Mouse (Mus musculus) intestine, embryonic 14.5 days (tissue): ENCODE results near the gene Mif4gd. TPM values are rescaled to one million over a fixed set of nuclear protein-coding genes. Genes with fewer than 3 reads are reported as not detected.
A peak's percentile ranks its signal among the peaks of the same experiment; 100 is the strongest.

Experiments
- ATAC-seq: fragments of 200-750 bp; cut with Nextera tagmentation; replicated peaks from 2 replicates; pipeline ENCODE4 v1.8.0; 2017; ENCODE audit warnings: low read depth, moderate number of reproducible peaks, moderate TSS enrichment, moderate library complexity; ENCODE audit not compliant: low FRiP score, low TSS enrichment
- DNase-seq: peaks from one replicate; pipeline ENCODE4 v3.0.0-alpha.2; 2018; ENCODE audit warnings: low spot score
- H3K27ac ChIP-seq: fragments of 300-500 bp; sonication (generic); 2 replicates; pipeline ENCODE4 v1.5.1; 2014; ENCODE audit warnings: low read depth, mild to moderate bottlenecking, control low read depth
- H3K27me3 ChIP-seq: fragments of 300-500 bp; sonication (generic); replicated peaks from 2 replicates; pipeline ENCODE4 v1.6.1; 2014; ENCODE audit warnings: low read length, control low read depth; ENCODE audit not compliant: control insufficient read depth, insufficient read depth
- H3K36me3 ChIP-seq: fragments of 300-500 bp; sonication (generic); 2 replicates; pipeline ENCODE4 v1.6.1; 2014; ENCODE audit warnings: low read length, control low read depth; ENCODE audit not compliant: control insufficient read depth, insufficient read depth
- H3K4me1 ChIP-seq: fragments of 300-500 bp; sonication (generic); replicated peaks from 2 replicates; pipeline ENCODE4 v1.6.1; 2014; ENCODE audit warnings: low read length, control low read depth, mixed read lengths; ENCODE audit not compliant: control insufficient read depth, insufficient read depth
- H3K4me2 ChIP-seq: fragments of 300-500 bp; sonication (generic); 2 replicates; pipeline ENCODE4 v1.6.1; 2014; ENCODE audit warnings: low read length
- H3K4me3 ChIP-seq: fragments of 300-500 bp; sonication (generic); 2 replicates; pipeline ENCODE4 v1.5.1; 2014; ENCODE audit warnings: low read depth, low read length, control low read depth, mixed read lengths
- H3K9ac ChIP-seq: fragments of 300-500 bp; sonication (generic); 2 replicates; pipeline ENCODE4 v1.6.1; 2014; ENCODE audit warnings: mild to moderate bottlenecking, low read length
- H3K9me3 ChIP-seq: fragments of 300-500 bp; sonication (generic); 2 replicates; pipeline ENCODE4 v1.6.1; 2016; ENCODE audit warnings: low read length, control low read depth; ENCODE audit not compliant: control insufficient read depth
- WGBS: fragments of 180-500 bp; shearing (Covaris S2); extraction: QIAGEN DNeasy Blood & Tissue Kit; methylation state at CpG from one replicate; pipeline ENCODE4 v1.1.7; 2014; 5-methylcytosine and 5-hydroxymethylcytosine counted together
- polyA plus RNA-seq: library from polyadenylated mRNA; unstranded; fragments of >200 nt; fragmentation: Nextera tagmentation; extraction: Ambion mirVana; gene quantifications from 2 replicates; pipeline ENCODE4 v1.2.1, GENCODE M21; 2014

Gene Mif4gd
- polyA plus RNA-seq, 1 experiment from 2014 or later: 28.3 TPM

DNA sequence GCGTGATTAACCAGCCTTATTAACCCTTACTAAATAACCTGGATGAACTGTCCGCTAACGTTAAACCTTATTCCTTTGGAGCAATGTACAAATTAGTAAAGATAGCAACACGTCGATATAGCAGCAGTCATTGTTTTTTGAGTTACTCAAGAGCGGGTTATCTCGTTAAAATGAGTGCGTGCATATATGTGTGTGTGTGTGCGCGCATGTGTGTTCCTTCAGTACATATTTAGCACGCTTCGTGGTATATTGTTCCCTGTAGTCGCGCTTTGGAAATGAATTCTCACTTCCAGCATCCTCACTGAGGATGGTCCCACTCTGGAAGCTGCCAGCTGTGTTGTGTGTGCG is 9.7 kb downstream of the Mif4gd start:
- peaks cover 18% of the 10 kb centered on the region for H3K4me1 ChIP-seq
- H3K36me3 ChIP-seq: peaks cover 36% of the 10 kb centered on the region
- ATAC-seq: no peak
- H3K4me2 ChIP-seq: peak overlapping the region; percentile 98
- WGBS: 6% methylated on average over 15 of the region's 15 CpGs
- peak overlapping the region; percentile 96 for H3K9ac ChIP-seq
- H3K4me3 ChIP-seq: peak overlapping the region; percentile 98
- H3K27me3 ChIP-seq: no peaks in the 10 kb centered on the region
- peak overlapping the region; percentile 95 for H3K27ac ChIP-seq
- no peaks in the 10 kb centered on the region for H3K9me3 ChIP-seq
- no peak for DNase-seq

DNA sequence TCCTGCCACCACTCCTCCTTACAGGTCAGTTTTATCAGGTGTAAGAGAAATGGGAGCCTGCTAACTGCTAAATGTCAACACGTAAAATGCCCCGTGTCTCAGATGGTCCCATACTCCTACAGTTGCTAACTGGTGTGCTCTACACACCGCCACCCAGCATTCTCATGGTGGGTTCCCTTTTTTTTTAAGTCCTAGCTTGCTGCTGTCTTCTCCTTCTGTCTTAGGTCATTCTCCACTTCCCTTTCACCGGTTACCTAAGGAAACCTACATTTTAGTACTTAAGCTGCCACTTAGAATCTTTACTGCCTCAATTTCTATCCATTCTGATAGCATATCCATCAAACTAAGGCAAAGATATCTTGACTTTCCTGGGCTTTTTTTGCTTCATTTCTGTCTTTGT is 11.6 kb downstream of the Mif4gd start:
- H3K9ac ChIP-seq: no peak overlapping the region
- no peak for ATAC-seq
- H3K27me3 ChIP-seq: no peaks in the 10 kb centered on the region
- no peak overlapping the region for H3K4me2 ChIP-seq
- no peak overlapping the region for H3K4me3 ChIP-seq
- H3K9me3 ChIP-seq: no peaks in the 10 kb centered on the region
- H3K27ac ChIP-seq: no peak overlapping the region
- 92% methylated on average over 4 of the region's 4 CpGs for WGBS
- no peak for DNase-seq
- H3K4me1 ChIP-seq: peaks cover 18% of the 10 kb centered on the region
- peaks cover 30% of the 10 kb centered on the region for H3K36me3 ChIP-seq

DNA sequence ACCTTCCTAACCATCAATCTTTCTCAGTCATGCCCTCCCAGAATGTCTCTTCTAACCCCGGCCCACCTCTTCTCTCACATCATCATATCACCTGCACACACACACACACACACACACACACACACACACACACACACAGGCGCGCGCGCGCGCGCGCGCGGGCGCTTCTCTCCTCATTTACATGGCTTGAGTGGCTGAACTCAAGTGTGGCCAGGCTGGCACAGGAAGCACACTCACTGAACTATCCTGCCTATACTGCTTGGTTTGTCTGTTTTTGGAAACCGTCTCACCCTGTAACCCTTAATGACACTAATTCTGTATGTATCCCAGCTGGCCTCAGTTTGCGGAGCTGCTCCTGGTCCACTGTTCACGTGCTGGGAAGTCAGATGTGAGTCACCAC is 12.0 kb downstream of the Mif4gd start:
- Histone ChIP-seq H3K9ac (no peak overlapping the region), H3K4me3 (no peak overlapping the region), H3K27ac (no peak overlapping the region), H3K4me2 (no peak overlapping the region), H3K36me3 (peaks cover 27% of the 10 kb centered on the region), H3K27me3 (no peaks in the 10 kb centered on the region), H3K4me1 (peaks cover 18% of the 10 kb centered on the region), H3K9me3 (no peaks in the 10 kb centered on the region)
- ATAC-seq (no peak), DNase-seq (no peak)
- WGBS: 96% methylated on average over 15 of the region's 15 CpGs

DNA sequence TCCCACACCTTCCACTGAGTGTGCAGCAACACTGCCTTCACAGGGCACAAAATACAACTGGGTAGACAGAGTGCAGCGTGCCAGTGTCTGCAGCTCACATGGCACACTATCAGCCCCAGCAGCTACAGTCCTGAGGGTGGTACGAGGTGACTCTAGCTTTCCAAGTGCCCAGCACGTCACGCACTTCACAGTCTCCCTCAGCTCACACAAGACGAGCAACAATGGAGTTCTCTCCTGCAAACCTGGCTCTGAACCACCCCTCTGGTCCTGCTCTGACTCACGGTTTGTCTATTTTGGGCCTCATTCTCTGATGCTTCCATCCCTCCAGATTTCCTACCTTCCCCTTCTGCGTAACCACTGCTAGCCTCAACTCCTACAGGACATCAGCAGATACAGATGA is 13.0 kb downstream of the Mif4gd start:
- no peak overlapping the region for H3K4me3 ChIP-seq
- H3K9ac ChIP-seq: no peak overlapping the region
- no peak for ATAC-seq
- H3K27me3 ChIP-seq: no peaks in the 10 kb centered on the region
- DNase-seq: no peak
- H3K4me1 ChIP-seq: peaks cover 9% of the 10 kb centered on the region
- H3K36me3 ChIP-seq: peaks cover 26% of the 10 kb centered on the region
- WGBS: 93% methylated on average over 7 of the region's 7 CpGs
- H3K4me2 ChIP-seq: no peak overlapping the region
- H3K9me3 ChIP-seq: no peaks in the 10 kb centered on the region
- no peak overlapping the region for H3K27ac ChIP-seq

DNA sequence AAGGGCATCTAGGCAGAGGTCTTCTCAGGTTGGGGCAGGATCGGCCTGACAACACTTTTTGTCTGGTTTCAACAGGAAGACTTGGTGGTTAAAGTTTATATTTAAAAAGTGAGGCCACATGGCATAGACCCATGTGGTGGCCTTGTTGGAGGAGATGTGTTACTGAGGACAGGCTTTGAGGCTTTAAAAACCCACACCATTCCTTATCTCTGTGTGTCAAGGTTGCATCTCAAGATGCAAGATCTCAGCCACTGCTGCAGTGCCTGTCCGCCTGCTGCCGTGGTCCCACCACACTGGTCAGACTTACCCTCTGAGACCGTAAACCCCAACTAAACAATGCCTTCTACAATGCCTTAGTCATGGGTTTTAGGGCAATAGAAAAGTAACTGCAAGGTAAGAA is 14.5 kb downstream of the Mif4gd start:
- H3K27me3 ChIP-seq: no peaks in the 10 kb centered on the region
- 93% methylated on average over 4 of the region's 4 CpGs for WGBS
- DNase-seq: no peak
- no peak overlapping the region for H3K9ac ChIP-seq
- no peak overlapping the region for H3K4me3 ChIP-seq
- H3K4me2 ChIP-seq: no peak overlapping the region
- no peak for ATAC-seq
- H3K9me3 ChIP-seq: no peaks in the 10 kb centered on the region
- peaks cover 9% of the 10 kb centered on the region for H3K4me1 ChIP-seq
- peaks cover 40% of the 10 kb centered on the region for H3K36me3 ChIP-seq
- H3K27ac ChIP-seq: no peak overlapping the region

DNA sequence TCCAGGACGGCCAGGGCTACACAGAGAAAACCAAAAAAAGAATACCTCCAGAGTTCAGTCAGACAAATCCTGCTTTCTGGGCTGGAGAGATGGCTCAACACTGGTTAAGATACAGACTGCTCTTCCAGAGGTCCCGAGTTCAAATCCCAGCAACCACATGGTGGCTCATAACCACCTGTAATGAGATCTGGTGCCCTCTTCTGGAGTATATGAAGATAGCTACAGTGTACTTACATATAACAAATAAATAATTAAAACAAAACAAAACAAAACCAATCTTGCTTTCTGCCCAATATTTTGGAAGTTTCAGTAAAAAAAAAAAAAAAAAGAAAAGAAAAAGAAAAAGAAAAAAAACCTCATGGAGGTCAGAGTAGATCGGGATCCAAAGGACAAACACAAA is 17.6 kb downstream of the Mif4gd start:
- H3K4me2 ChIP-seq: no peak overlapping the region
- H3K4me3 ChIP-seq: no peak overlapping the region
- no peak overlapping the region for H3K9ac ChIP-seq
- no peaks in the 10 kb centered on the region for H3K4me1 ChIP-seq
- H3K9me3 ChIP-seq: no peaks in the 10 kb centered on the region
- DNase-seq (no peak), ATAC-seq (no peak)
- no peaks in the 10 kb centered on the region for H3K27me3 ChIP-seq
- peaks cover 71% of the 10 kb centered on the region for H3K36me3 ChIP-seq
- WGBS: 95% methylated on average over 3 of the region's 3 CpGs
- no peak overlapping the region for H3K27ac ChIP-seq

DNA sequence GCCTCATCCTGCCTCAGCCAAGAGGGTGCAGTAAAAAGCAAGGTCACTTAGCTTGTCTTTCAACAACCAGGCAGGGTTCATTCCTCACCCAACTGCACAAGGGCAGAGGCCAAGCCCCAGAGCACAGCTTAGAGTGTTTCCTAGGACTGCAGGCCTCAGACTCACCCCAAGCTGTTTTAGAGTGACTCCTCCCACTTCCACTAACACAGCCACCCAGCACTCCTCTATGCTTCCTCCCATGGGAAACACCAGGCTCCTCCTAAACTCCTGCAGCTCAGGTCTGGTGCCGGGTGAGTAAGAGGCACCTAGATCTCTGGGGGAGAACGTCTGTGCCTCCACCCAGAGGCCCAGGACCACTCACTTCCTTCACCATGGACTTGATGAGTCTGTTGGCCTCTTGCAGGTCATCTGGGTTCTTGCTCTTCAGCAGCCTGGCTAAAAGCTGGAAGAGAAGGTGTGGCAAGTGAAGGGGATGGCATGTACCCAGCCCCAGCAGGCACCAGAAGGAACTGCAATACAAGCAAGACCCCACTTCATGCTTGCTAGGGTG is 22.2 kb downstream of the Mif4gd start:
- Histone ChIP-seq H3K36me3 (peaks cover 91% of the 10 kb centered on the region), H3K4me2 (no peak overlapping the region), H3K9me3 (no peaks in the 10 kb centered on the region), H3K27me3 (no peaks in the 10 kb centered on the region), H3K9ac (no peak overlapping the region), H3K4me3 (no peak overlapping the region), H3K27ac (no peak overlapping the region), H3K4me1 (no peaks in the 10 kb centered on the region)
- no peak for ATAC-seq
- 90% methylated on average over 2 of the region's 2 CpGs for WGBS
- DNase-seq: no peak

DNA sequence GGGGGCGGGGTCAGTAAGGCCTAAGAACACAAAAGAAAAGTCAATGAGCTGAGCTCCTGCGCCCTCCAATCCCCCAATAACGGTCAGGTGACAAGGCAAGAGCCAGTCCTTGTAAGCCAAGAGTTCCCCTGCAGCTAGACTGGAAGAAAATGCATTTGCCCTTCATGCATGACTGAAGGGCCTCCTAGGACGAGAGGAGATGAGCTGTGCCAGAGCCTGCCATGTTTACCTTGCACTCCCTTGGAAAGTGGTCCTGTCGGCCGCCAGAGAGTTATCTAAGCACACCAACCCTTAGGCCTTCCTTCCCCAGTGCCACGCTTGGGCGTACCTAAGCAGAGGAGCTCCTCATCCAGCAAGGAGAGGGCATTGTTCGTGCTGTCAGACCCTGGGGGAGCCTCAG is 24.8 kb downstream of the Mif4gd start:
- DNase-seq: no peak
- Histone ChIP-seq H3K9ac (no peak overlapping the region), H3K4me3 (no peak overlapping the region), H3K36me3 (peaks cover 94% of the 10 kb centered on the region), H3K27ac (no peak overlapping the region), H3K4me1 (no peaks in the 10 kb centered on the region), H3K27me3 (no peaks in the 10 kb centered on the region), H3K9me3 (no peaks in the 10 kb centered on the region), H3K4me2 (no peak overlapping the region)
- no peak for ATAC-seq
- WGBS: 82% methylated on average over 9 of the region's 9 CpGs

DNA sequence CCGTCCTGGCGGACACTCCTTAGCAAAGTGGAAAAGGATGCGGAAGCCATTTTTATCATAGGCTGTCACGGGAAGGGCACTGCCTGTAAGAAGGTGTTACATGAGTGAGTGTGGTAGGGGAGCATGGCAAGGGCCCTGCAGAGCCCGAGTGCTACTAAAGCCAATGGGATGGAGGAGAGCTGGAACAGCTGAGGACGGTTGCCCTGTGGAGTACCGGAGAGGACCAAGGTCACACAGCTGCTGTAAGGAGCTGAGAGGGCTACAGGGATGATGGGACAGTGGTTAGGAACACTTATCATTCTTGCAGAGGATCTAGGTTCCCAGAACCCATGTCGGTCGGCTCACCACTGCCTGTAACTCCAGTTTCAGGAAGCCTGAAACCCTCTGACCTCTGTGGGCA is 26.4 kb downstream of the Mif4gd start:
- Histone ChIP-seq H3K9me3 (no peaks in the 10 kb centered on the region), H3K4me2 (no peak overlapping the region), H3K27me3 (no peaks in the 10 kb centered on the region), H3K9ac (no peak overlapping the region), H3K27ac (no peak overlapping the region), H3K4me3 (no peak overlapping the region), H3K4me1 (no peaks in the 10 kb centered on the region), H3K36me3 (peaks cover 94% of the 10 kb centered on the region)
- DNase-seq (no peak), ATAC-seq (no peak)
- 88% methylated on average over 9 of the region's 9 CpGs for WGBS
